9 mouse cellular contexts compared by ENCODE assay signal in genomic region chrX:58030835-58031670, GRCm38 (mm10). TPM values are rescaled to one million over a fixed set of nuclear protein-coding genes. Genes with fewer than 3 reads are reported as not detected.
A peak's percentile ranks its signal among the peaks of the same experiment; 100 is the strongest.
DNase-seq lines count a peak whose midpoint lies in the region; ATAC-seq and TF ChIP-seq lines count a peak whose summit lies in the region.
"Had no signal": no experiment of that assay in that cellular context is flagged by ENCODE, and none has a peak within 500 bp of the region (broad histone marks: within the 10 kb centered on the region; RNA-seq: fewer than 3 reads in every experiment).

No protein-coding gene starts in this region.

- H3K36me3 ChIP-seq in heart, postnatal 0 days (replicated peaks; ENCODE audit: control insufficient read depth, insufficient read depth, low read length), result no peaks in the 10 kb centered on the region
- H3K36me3 ChIP-seq in forebrain, embryonic 13.5 days (ENCODE audit: poor library complexity, severe bottlenecking), result no peaks in the 10 kb centered on the region
- H3K36me3 ChIP-seq in liver, embryonic 16.5 days (ENCODE audit: control insufficient read depth, insufficient read depth), result no peaks in the 10 kb centered on the region

- no peak for TF ChIP-seq EP300 in heart, postnatal 0 days (IDR thresholded peaks at IDR 0.05; ENCODE audit: low read depth)

- no peak for DNase-seq in heart, postnatal 0 days (ENCODE audit: low spot score)
- no peak for DNase-seq in heart, adult 9 months (ENCODE audit: low spot score in 2 of 2)
- no peak for DNase-seq in layer of hippocampus, adult 8-10 months (ENCODE audit: low spot score in 2 of 2)
- DNase-seq in kidney, adult 9 months, result no peak
- no peak for DNase-seq in MN1 (ENCODE audit: low spot score)

- no peak for TF ChIP-seq CTCF in heart, postnatal 0 days (IDR thresholded peaks at IDR 0.05; ENCODE audit: low read depth)

- no peak for ATAC-seq in heart, postnatal 0 days (ENCODE audit: insufficient read depth, low read depth)
- ATAC-seq in forebrain, embryonic 13.5 days, result peak; percentile 41
- ATAC-seq in liver, embryonic 16.5 days (ENCODE audit: low read depth), result no peak

- no peaks in the 10 kb centered on the region for H3K9me3 ChIP-seq in heart, postnatal 0 days (replicated peaks; ENCODE audit: control insufficient read depth, low read length)
- no peaks in the 10 kb centered on the region for H3K9me3 ChIP-seq in forebrain, embryonic 13.5 days (replicated peaks)
- no peaks in the 10 kb centered on the region for H3K9me3 ChIP-seq in liver, embryonic 16.5 days (replicated peaks; ENCODE audit: control insufficient read depth, low read length)

- no peak overlapping the region; the same call in 1 of the 2 replicates for H3K9ac ChIP-seq in heart, postnatal 0 days (replicated peaks; ENCODE audit: low read depth, low read length)
- H3K9ac ChIP-seq in forebrain, embryonic 13.5 days, result peak overlapping the region; percentile 74
- no peak overlapping the region for H3K9ac ChIP-seq in liver, embryonic 16.5 days (ENCODE audit: low read depth, low read length)

- H3K4me3 ChIP-seq in heart, postnatal 0 days (ENCODE audit: low read depth, low read length), result peak overlapping the region; percentile 37
- H3K4me3 ChIP-seq in brown adipose tissue, adult 24 weeks (ENCODE audit: insufficient read depth, low read depth, low read length), result peak overlapping the region; percentile 43
- H3K4me3 ChIP-seq in forebrain, embryonic 13.5 days, result peak overlapping the region; percentile 49
- peak overlapping the region; percentile 17; the same call in 1 of the 2 replicates for H3K4me3 ChIP-seq in liver, embryonic 16.5 days (ENCODE audit: low read depth, low read length)

- H3K27me3 ChIP-seq in heart, postnatal 0 days (ENCODE audit: control insufficient read depth, insufficient read depth, low read length), result peaks cover 88% of the 10 kb centered on the region
- peaks cover 7% of the 10 kb centered on the region for H3K27me3 ChIP-seq in forebrain, embryonic 13.5 days
- peaks cover 65% of the 10 kb centered on the region for H3K27me3 ChIP-seq in liver, embryonic 16.5 days (ENCODE audit: control insufficient read depth, insufficient read depth, low read depth, low read length)

- H3K4me1 ChIP-seq in heart, postnatal 0 days (ENCODE audit: control insufficient read depth, insufficient read depth), result no peaks in the 10 kb centered on the region
- no peaks in the 10 kb centered on the region for H3K4me1 ChIP-seq in brown adipose tissue, adult 24 weeks (ENCODE audit: control insufficient read depth, insufficient read depth, insufficient read length, low read length)
- H3K4me1 ChIP-seq in forebrain, embryonic 13.5 days, result 0 out of 2 replicates have a peak, but pooled peaks cover 6% of the 10 kb centered on the region
- no peaks in the 10 kb centered on the region for H3K4me1 ChIP-seq in liver, embryonic 16.5 days (ENCODE audit: control insufficient read depth, low read depth, low read length)

- H3K27ac ChIP-seq in heart, postnatal 0 days (ENCODE audit: low read depth), result no peak overlapping the region
- no peak overlapping the region for H3K27ac ChIP-seq in brown adipose tissue, adult 24 weeks (replicated peaks; ENCODE audit: low read depth, low read length)
- peak overlapping the region; percentile 83 for H3K27ac ChIP-seq in forebrain, embryonic 13.5 days
- H3K27ac ChIP-seq in liver, embryonic 16.5 days (ENCODE audit: low read length), result no peak overlapping the region

- WGBS in heart, postnatal 0 days, result 23% methylated on average over 47 of the region's 56 CpGs
- 21% methylated on average over 54 of the region's 56 CpGs for WGBS in forebrain, embryonic 13.5 days
- WGBS in liver, embryonic 16.5 days (ENCODE audit: insufficient replicate concordance), result 27% methylated on average over 54 of the region's 56 CpGs

- H3K4me2 ChIP-seq in heart, postnatal 0 days (ENCODE audit: low read depth, low read length), result peak overlapping the region; percentile 56
- H3K4me2 ChIP-seq in forebrain, embryonic 13.5 days, result peak overlapping the region; percentile 63
- 0 out of 2 replicates have a peak overlapping the region, but pooled peaks have one; percentile 49 for H3K4me2 ChIP-seq in liver, embryonic 16.5 days (ENCODE audit: low read depth, low read length)

RNA-seq across cellular contexts. Expression of gene Zic3, which starts 8.6 kb away (rescaled TPM):
- not detected in 2 replicates for total RNA-seq in heart, postnatal 0 days (2014; rRNA removed; ENCODE audit: low replicate concordance)
- 0.04 TPM in 1 of 2 replicates, not detected in the other for polyA plus RNA-seq in heart, postnatal 0 days (2015; fragmentation: Nextera tagmentation; extraction: Ambion mirVana)
- polyA plus RNA-seq in brown adipose tissue, adult 24 weeks (2012; ENCODE audit: insufficient read depth, insufficient read length, missing spikeins), result not detected in 2 replicates
- 21.9 and 24.6 TPM in 2 replicates for polyA plus RNA-seq in forebrain, embryonic 13.5 days (2015; fragmentation: Nextera tagmentation; extraction: Ambion mirVana)
- polyA plus RNA-seq in liver, embryonic 16.5 days (2015; fragmentation: Nextera tagmentation; extraction: Ambion mirVana), result not detected in 2 replicates
- 1 to 10 TPM; 1.5 to 2.0 (median 1.7) TPM for total RNA-seq in layer of hippocampus, adult 8-10 months (2022)
- total RNA-seq: MEL had no signal

Comparison
In these comparisons a context has a peak if more than half of its experiments do, and no peak if none do; other contexts are left out.
1. RNA of gene Zic3, which starts 8.6 kb away (polyA plus RNA-seq): 21.9 to 24.6 TPM in forebrain, embryonic 13.5 days; 0.04 TPM in heart, postnatal 0 days, not detected in brown adipose tissue, adult 24 weeks and not detected in liver, embryonic 16.5 days; every median in the first group is over 10 times any median in the second.
2. Peak in every context shown above with its lines, with median percentiles within 50 percentile points of each other: H3K4me2 ChIP-seq and H3K4me3 ChIP-seq.